Mouse (Mus musculus) layer of hippocampus, postnatal 10 days (tissue): ENCODE results near the gene Ak9. TPM values are rescaled to one million over a fixed set of nuclear protein-coding genes. Genes with fewer than 3 reads are reported as not detected.

Experiments
- DNase-seq, 2 experiments: peaks; one replicate each; pipeline ENCODE4 v3.0.0; 2021; ENCODE audit warnings: low spot score in 2 of 2
- total RNA-seq, 2 experiments: library from RNA; stranded (reverse); gene quantifications; 2 replicates each; pipeline ENCODE4 v1.2.3; 2021

Ak9 gene
- total RNA-seq, 2 experiments from 2014 or later = 0.62 to 0.69 TPM

DNA sequence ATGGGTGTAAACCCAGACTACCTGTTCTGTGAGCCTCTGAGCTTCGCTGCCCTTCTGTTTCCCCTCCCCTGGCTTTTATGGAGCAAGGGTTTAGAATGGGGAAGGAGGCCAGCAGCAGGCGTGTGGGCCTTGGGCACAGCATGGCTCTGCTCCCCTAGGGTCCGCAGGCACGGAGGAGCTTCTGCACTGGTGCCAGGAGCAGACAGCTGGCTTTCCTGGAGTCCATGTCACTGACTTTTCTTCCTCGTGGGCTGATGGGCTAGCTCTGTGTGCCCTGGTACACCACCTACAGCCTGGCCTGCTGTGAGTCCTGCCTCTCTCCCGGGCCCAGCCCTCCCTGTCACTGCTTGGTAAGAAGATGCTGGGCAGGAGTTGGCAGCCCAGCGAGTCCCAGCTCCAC is 178.7 kb downstream of the Ak9 start:
- DNase-seq = no peak

Other genes with a start within 250 kb of the Ak9 start
- gene Gpr6, start 231.7 kb upstream of the Ak9 start, total RNA-seq = 1 to 10 TPM; 4.1 to 4.5 TPM
- gene Fig4, start 720 bp upstream of the Ak9 start, total RNA-seq = 10 to 100 TPM; 36.4 to 36.5 TPM
- 10 to 100 TPM; 16.3 to 17.2 TPM for gene Zbtb24, start 146.4 kb downstream of the Ak9 start, total RNA-seq
- gene Mical1, start 172.3 kb downstream of the Ak9 start, total RNA-seq = 10 to 100 TPM; 41.9 to 42.5 TPM
- gene Smpd2, start 186.4 kb downstream of the Ak9 start, total RNA-seq = 10 to 100 TPM; 21.2 to 26.2 TPM
- gene Ppil6, start 186.5 kb downstream of the Ak9 start, total RNA-seq = 1 to 10 TPM; 6.9 to 7.8 TPM
- 10 to 100 TPM; 46.7 to 50.9 TPM for gene Cd164, start 215.4 kb downstream of the Ak9 start, total RNA-seq